Mouse (Mus musculus) kidney, embryonic 16.5 days (tissue): ENCODE measurements around the gene Amph. TPM values are rescaled to one million over a fixed set of nuclear protein-coding genes. Genes with fewer than 3 reads are reported as not detected.
"Not testable (repeated sequence)": the region's sequence is repeated elsewhere in the genome, so short reads cannot be mapped to it uniquely, and the experiment has no call there.

Experiments
- ATAC-seq: fragments of 200-750 bp; cut with Nextera tagmentation; 2 replicates; pipeline ENCODE4 v1.8.0; 2017; ENCODE audit warnings: moderate TSS enrichment; ENCODE audit not compliant: low FRiP score, low TSS enrichment
- H3K27ac ChIP-seq: fragments of 300-500 bp; sonication (generic); 2 replicates; pipeline ENCODE4 v1.5.1; 2014; ENCODE audit warnings: low read length
- H3K27me3 ChIP-seq: fragments of 300-500 bp; sonication (generic); 2 replicates; pipeline ENCODE4 v1.6.1; 2014; ENCODE audit warnings: low read length, control low read depth, mixed read lengths; ENCODE audit not compliant: insufficient read depth
- H3K36me3 ChIP-seq: fragments of 300-500 bp; sonication (generic); 2 replicates; pipeline ENCODE4 v1.6.1; 2014; ENCODE audit warnings: low read length, control low read depth, mixed read lengths; ENCODE audit not compliant: insufficient read depth
- H3K4me1 ChIP-seq: fragments of 300-500 bp; sonication (generic); 2 replicates; pipeline ENCODE4 v1.6.1; 2014; ENCODE audit warnings: low read length, control low read depth, mixed read lengths; ENCODE audit not compliant: insufficient read depth
- H3K4me2 ChIP-seq: fragments of 300-500 bp; sonication (generic); replicated peaks from 2 replicates; pipeline ENCODE4 v1.6.1; 2014; ENCODE audit warnings: low read depth, low read length
- H3K4me3 ChIP-seq: fragments of 300-500 bp; sonication (generic); 2 replicates; pipeline ENCODE4 v1.5.1; 2014; ENCODE audit warnings: mild to moderate bottlenecking, low read length
- H3K9ac ChIP-seq: fragments of 300-500 bp; sonication (generic); replicated peaks from 2 replicates; pipeline ENCODE4 v1.6.1; 2014; ENCODE audit warnings: low read length
- H3K9me3 ChIP-seq: fragments of 300-500 bp; sonication (generic); 2 replicates; pipeline ENCODE4 v1.6.1; 2016; ENCODE audit warnings: low read length, control low read depth
- WGBS: fragments of 180-500 bp; shearing (Covaris S2); extraction: QIAGEN DNeasy Blood & Tissue Kit; methylation state at CpG from one replicate; pipeline ENCODE4 v1.1.7; 2014; 5-methylcytosine and 5-hydroxymethylcytosine counted together
- polyA plus RNA-seq: library from polyadenylated mRNA; unstranded; fragments of >200 nt; fragmentation: Nextera tagmentation; extraction: Ambion mirVana; gene quantifications from 2 replicates; pipeline ENCODE4 v1.2.1, GENCODE M21; 2015

Gene Amph
- polyA plus RNA-seq, 1 experiment from 2014 or later = 10.6 TPM

- WGBS = 91% methylated on average over 2 of the region's 2 CpGs
- Histone ChIP-seq H3K9ac (no peak overlapping the region), H3K27ac (no peak overlapping the region), H3K4me1 (no peaks in the 10 kb centered on the region), H3K4me3 (no peak overlapping the region), H3K36me3 (no peaks in the 10 kb centered on the region), H3K9me3 (no peaks in the 10 kb centered on the region), H3K27me3 (no peaks in the 10 kb centered on the region), H3K4me2 (no peak overlapping the region)
- no peak for ATAC-seq
Measured at GRCm38 (mm10) chr13:19077427-19077826, 129.4 kb downstream of the Amph start.

GRCm38 (mm10) chr13:19081932-19082331 lies 133.9 kb downstream of the Amph start:
- no peak overlapping the region for H3K4me3 ChIP-seq
- no peaks in the 10 kb centered on the region for H3K36me3 ChIP-seq
- no peak overlapping the region for H3K27ac ChIP-seq
- H3K27me3 ChIP-seq = no peaks in the 10 kb centered on the region
- ATAC-seq = no peak
- H3K9ac ChIP-seq = no peak overlapping the region
- H3K9me3 ChIP-seq = no peaks in the 10 kb centered on the region
- WGBS = 88% methylated on average over 4 of the region's 4 CpGs
- no peaks in the 10 kb centered on the region for H3K4me1 ChIP-seq
- no peak overlapping the region for H3K4me2 ChIP-seq

GRCm38 (mm10) chr13:19094571-19094970 lies 146.6 kb downstream of the Amph start:
- no peaks in the 10 kb centered on the region for H3K36me3 ChIP-seq
- H3K4me2 ChIP-seq = no peak overlapping the region
- no peak for ATAC-seq
- H3K4me3 ChIP-seq = no peak overlapping the region
- H3K9me3 ChIP-seq = no peaks in the 10 kb centered on the region
- H3K27ac ChIP-seq = no peak overlapping the region
- H3K4me1 ChIP-seq = no peaks in the 10 kb centered on the region
- WGBS = 87% methylated on average over 6 of the region's 6 CpGs
- no peak overlapping the region for H3K9ac ChIP-seq
- H3K27me3 ChIP-seq = no peaks in the 10 kb centered on the region

GRCm38 (mm10) chr13:19097117-19097516 lies 149.1 kb downstream of the Amph start:
- WGBS = 86% methylated on average over 4 of the region's 4 CpGs
- no peaks in the 10 kb centered on the region for H3K36me3 ChIP-seq
- no peaks in the 10 kb centered on the region for H3K4me1 ChIP-seq
- no peak for ATAC-seq
- H3K4me2 ChIP-seq = no peak overlapping the region
- no peak overlapping the region for H3K9ac ChIP-seq
- no peaks in the 10 kb centered on the region for H3K9me3 ChIP-seq
- H3K4me3 ChIP-seq = no peak overlapping the region
- no peaks in the 10 kb centered on the region for H3K27me3 ChIP-seq
- no peak overlapping the region for H3K27ac ChIP-seq

GRCm38 (mm10) chr13:19101889-19102402 lies 153.9 kb downstream of the Amph start:
- H3K4me2 ChIP-seq = no peak overlapping the region
- no peaks in the 10 kb centered on the region for H3K36me3 ChIP-seq
- no peaks in the 10 kb centered on the region for H3K9me3 ChIP-seq
- ATAC-seq = no peak
- no peaks in the 10 kb centered on the region for H3K27me3 ChIP-seq
- WGBS = 90% methylated on average over 10 of the region's 10 CpGs
- H3K4me1 ChIP-seq = no peaks in the 10 kb centered on the region
- H3K4me3 ChIP-seq = no peak overlapping the region
- H3K27ac ChIP-seq = no peak overlapping the region
- H3K9ac ChIP-seq = no peak overlapping the region

- Histone ChIP-seq H3K9me3 (no peaks in the 10 kb centered on the region), H3K4me1 (no peaks in the 10 kb centered on the region), H3K27me3 (no peaks in the 10 kb centered on the region), H3K9ac (no peak overlapping the region), H3K36me3 (no peaks in the 10 kb centered on the region), H3K4me3 (no peak overlapping the region), H3K4me2 (no peak overlapping the region), H3K27ac (no peak overlapping the region)
- no peak for ATAC-seq
- 52% methylated on average over 5 of the region's 5 CpGs for WGBS
Measured at GRCm38 (mm10) chr13:19106418-19106817, 158.4 kb downstream of the Amph start.

- no peaks in the 10 kb centered on the region for H3K4me1 ChIP-seq
- ATAC-seq = no peak
- H3K4me2 ChIP-seq = no peak overlapping the region
- no peaks in the 10 kb centered on the region for H3K9me3 ChIP-seq
- 79% methylated on average over 3 of the region's 3 CpGs for WGBS
- no peaks in the 10 kb centered on the region for H3K27me3 ChIP-seq
- no peaks in the 10 kb centered on the region for H3K36me3 ChIP-seq
- no peak overlapping the region for H3K27ac ChIP-seq
- no peak overlapping the region for H3K4me3 ChIP-seq
- no peak overlapping the region for H3K9ac ChIP-seq
Measured at GRCm38 (mm10) chr13:19109331-19109730, 161.3 kb downstream of the Amph start.

- H3K27ac ChIP-seq = no peak overlapping the region
- 92% methylated on average over 14 of the region's 14 CpGs for WGBS
- no peak overlapping the region for H3K9ac ChIP-seq
- H3K36me3 ChIP-seq = no peaks in the 10 kb centered on the region
- no peak for ATAC-seq
- no peaks in the 10 kb centered on the region for H3K27me3 ChIP-seq
- H3K4me1 ChIP-seq = no peaks in the 10 kb centered on the region
- no peak overlapping the region for H3K4me2 ChIP-seq
- H3K9me3 ChIP-seq = no peaks in the 10 kb centered on the region
- no peak overlapping the region for H3K4me3 ChIP-seq
Measured at GRCm38 (mm10) chr13:19113034-19113922, 165.3 kb downstream of the Amph start.

GRCm38 (mm10) chr13:19114761-19115160 lies 166.8 kb downstream of the Amph start:
- not testable (repeated sequence) for H3K36me3 ChIP-seq, H3K9ac ChIP-seq, H3K9me3 ChIP-seq, H3K27ac ChIP-seq, H3K4me3 ChIP-seq, H3K4me2 ChIP-seq, H3K27me3 ChIP-seq, ATAC-seq, H3K4me1 ChIP-seq
- WGBS = 79% methylated on average over 4 of the region's 9 CpGs

- H3K27me3 ChIP-seq = no peaks in the 10 kb centered on the region
- no peak overlapping the region for H3K4me2 ChIP-seq
- no peaks in the 10 kb centered on the region for H3K9me3 ChIP-seq
- no peaks in the 10 kb centered on the region for H3K36me3 ChIP-seq
- no peaks in the 10 kb centered on the region for H3K4me1 ChIP-seq
- 77% methylated on average over 5 of the region's 5 CpGs for WGBS
- no peak overlapping the region for H3K27ac ChIP-seq
- no peak overlapping the region for H3K4me3 ChIP-seq
- H3K9ac ChIP-seq = no peak overlapping the region
- no peak for ATAC-seq
Measured at GRCm38 (mm10) chr13:19126912-19127552, 179.0 kb downstream of the Amph start.
